Mouse (Mus musculus) 416B (cell line): ENCODE results near the gene Morf4l2.
"Not testable (repeated sequence)": the region's sequence is repeated elsewhere in the genome, so short reads cannot be mapped to it uniquely, and the experiment has no call there.

Source experiments
- DNase-seq: peaks from one replicate; pipeline ENCODE4 v3.0.0; 2011; ENCODE audit warnings: low read depth

Gene Morf4l2

GRCm38 (mm10) chrX:136743459-136743858 lies at the start of gene Morf4l2:
Gene Morf4l2, minus strand, starts transcription at chrX:136743690.
- no peak for DNase-seq

GRCm38 (mm10) chrX:136789446-136789845 lies 46.0 kb upstream of the Morf4l2 start:
- no peak for DNase-seq

GRCm38 (mm10) chrX:136780041-136780440 lies 36.6 kb upstream of the Morf4l2 start, which contains the start of gene Glra4:
Gene Glra4, minus strand, starts transcription at chrX:136780141.
- no peak for DNase-seq

GRCm38 (mm10) chrX:136779262-136779661 lies 35.8 kb upstream of the Morf4l2 start:
- no peak for DNase-seq

GRCm38 (mm10) chrX:136778046-136778445 lies 34.6 kb upstream of the Morf4l2 start:
- no peak for DNase-seq

- no peak for DNase-seq
These were observed 29.5 kb upstream of the Morf4l2 start for GRCm38 (mm10) chrX:136773035-136773434.

GRCm38 (mm10) chrX:136761103-136762074 lies 17.9 kb upstream of the Morf4l2 start:
- peak; percentile 44 for DNase-seq

GRCm38 (mm10) chrX:136755464-136755863 lies 12.0 kb upstream of the Morf4l2 start:
- DNase-seq = no peak

GRCm38 (mm10) chrX:136749329-136749728 lies 5.8 kb upstream of the Morf4l2 start:
- DNase-seq = no peak

- peak; percentile 14 for DNase-seq
These were observed 1.2 kb upstream of the Morf4l2 start for GRCm38 (mm10) chrX:136744663-136745062.

- DNase-seq = peak; percentile 82
These were observed 808 bp downstream of the Morf4l2 start for GRCm38 (mm10) chrX:136742661-136743103.

GRCm38 (mm10) chrX:136742241-136742640 lies 1.2 kb downstream of the Morf4l2 start:
- DNase-seq = no peak

GRCm38 (mm10) chrX:136741651-136742201 lies 1.8 kb downstream of the Morf4l2 start:
- peak; percentile 87 for DNase-seq

- DNase-seq = peak; percentile 99
These were observed 2.5 kb downstream of the Morf4l2 start for GRCm38 (mm10) chrX:136740791-136741650.

GRCm38 (mm10) chrX:136740087-136740790 lies 3.3 kb downstream of the Morf4l2 start:
- peak; percentile 58 for DNase-seq

- no peak for DNase-seq
These were observed 11.5 kb downstream of the Morf4l2 start for GRCm38 (mm10) chrX:136732016-136732415.

- not testable (repeated sequence) for DNase-seq
These were observed 28.6 kb downstream of the Morf4l2 start for GRCm38 (mm10) chrX:136714742-136715474.

- DNase-seq = no peak
These were observed 34.7 kb downstream of the Morf4l2 start for GRCm38 (mm10) chrX:136708782-136709181.

GRCm38 (mm10) chrX:136708168-136708681 lies 35.3 kb downstream of the Morf4l2 start:
- DNase-seq = no peak

GRCm38 (mm10) chrX:136707446-136708167 lies 35.9 kb downstream of the Morf4l2 start, which contains the start of gene Tceal1:
Gene Tceal1, plus strand, starts transcription at chrX:136707982.
- no peak for DNase-seq
